Mouse (Mus musculus) cerebellum, adult 8-10 months (tissue): Measurements from ENCODE around the gene Wdfy2.

Experiments used
- DNase-seq: peaks from one replicate; pipeline ENCODE4 v3.0.0; 2022

The Wdfy2 gene

GRCm38 (mm10) chr14:62936631-62937380 lies 99.3 kb downstream of the Wdfy2 start:
- DNase-seq: no peak

GRCm38 (mm10) chr14:62937675-62938074 lies 100.2 kb downstream of the Wdfy2 start:
- DNase-seq: peak; percentile 35

- DNase-seq: no peak
Observed at GRCm38 (mm10) chr14:62939435-62939834, 102.0 kb downstream of the Wdfy2 start.

GRCm38 (mm10) chr14:62940383-62941074 lies 103.1 kb downstream of the Wdfy2 start:
- DNase-seq: no peak

- DNase-seq: no peak
Observed at GRCm38 (mm10) chr14:62946794-62947193, 109.3 kb downstream of the Wdfy2 start.

- no peak for DNase-seq
Observed at GRCm38 (mm10) chr14:62956091-62956490, 118.6 kb downstream of the Wdfy2 start.

GRCm38 (mm10) chr14:62963632-62964031 lies 126.2 kb downstream of the Wdfy2 start:
- no peak for DNase-seq

GRCm38 (mm10) chr14:62965342-62965741 lies 127.9 kb downstream of the Wdfy2 start:
- DNase-seq: no peak

- DNase-seq: no peak
Observed at GRCm38 (mm10) chr14:62965811-62966520, 128.5 kb downstream of the Wdfy2 start.

GRCm38 (mm10) chr14:62975046-62975445 lies 137.6 kb downstream of the Wdfy2 start:
- peak; percentile 55 for DNase-seq

GRCm38 (mm10) chr14:62979815-62980214 lies 142.3 kb downstream of the Wdfy2 start:
- DNase-seq: no peak

GRCm38 (mm10) chr14:62984410-62984809 lies 146.9 kb downstream of the Wdfy2 start, which contains the start of gene Defb48:
Gene Defb48 (minus strand): TSS chr14:62984510.
- no peak for DNase-seq

GRCm38 (mm10) chr14:62991271-62991670 lies 153.8 kb downstream of the Wdfy2 start:
- no peak for DNase-seq

- DNase-seq: no peak
Observed at GRCm38 (mm10) chr14:62991849-62992510, 154.5 kb downstream of the Wdfy2 start.

- no peak for DNase-seq
Observed at GRCm38 (mm10) chr14:62997777-62998176, 160.3 kb downstream of the Wdfy2 start, which contains the start of gene Defb47. Gene Defb47 (plus strand): TSS chr14:62998077.

- DNase-seq: no peak
Observed at GRCm38 (mm10) chr14:62998977-62999376, 161.5 kb downstream of the Wdfy2 start.

- no peak for DNase-seq
Observed at GRCm38 (mm10) chr14:63002588-63002987, 165.1 kb downstream of the Wdfy2 start.
